In the genomic region with DNA sequence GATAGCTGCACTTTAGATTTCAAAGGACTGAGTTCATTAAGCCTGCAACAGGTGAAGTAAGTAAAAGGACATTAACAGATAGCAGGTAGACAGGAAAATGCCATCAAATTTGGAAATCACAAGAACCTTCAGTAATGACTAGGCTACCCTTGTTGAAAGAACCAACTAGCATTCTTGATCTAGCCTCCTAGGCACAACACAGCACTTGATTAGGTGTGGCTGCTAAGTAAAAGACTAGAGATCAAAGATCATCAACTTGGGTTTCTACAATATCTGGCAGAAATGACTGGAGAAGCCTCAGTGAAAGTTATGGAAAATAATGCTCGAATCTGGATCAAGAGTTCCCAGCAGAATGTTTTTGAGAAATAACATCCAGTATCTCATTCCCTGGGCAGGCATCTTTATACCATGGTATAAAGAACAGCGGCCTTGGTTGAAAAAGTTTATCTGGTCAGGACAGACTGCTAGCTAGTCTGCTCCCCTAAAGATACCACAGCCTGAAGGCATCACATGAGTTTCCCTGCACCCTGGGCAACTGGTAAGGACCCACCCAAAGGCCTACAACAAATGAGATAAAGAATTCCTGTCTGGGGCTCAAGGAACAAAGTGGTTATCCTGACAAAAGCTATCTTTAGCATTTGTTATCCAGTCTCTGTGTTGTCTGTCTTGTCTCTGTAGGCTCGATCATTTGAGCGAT, we compare ENCODE assay signal across 38 mouse cellular contexts. TPM values are rescaled to one million over a fixed set of nuclear protein-coding genes. Genes with fewer than 3 reads are reported as not detected.
A peak's percentile ranks its signal among the peaks of the same experiment; 100 is the strongest.
DNase-seq lines count a peak whose midpoint lies in the region; ATAC-seq and TF ChIP-seq lines count a peak whose summit lies in the region.
"Had no signal": no experiment of that assay in that cellular context is flagged by ENCODE, and none has a peak within 500 bp of the region (broad histone marks: within the 10 kb centered on the region; RNA-seq: fewer than 3 reads in every experiment).

No protein-coding gene starts in this region.

- no peak for TF ChIP-seq CTCF in kidney, adult 2 months (conservative IDR thresholded peaks at IDR 0.05; ENCODE audit: insufficient read depth, insufficient read length, low read depth, low read length)
- TF ChIP-seq CTCF in cerebellum, adult 2 months (IDR thresholded peaks at IDR 0.05; ENCODE audit: borderline replicate concordance, insufficient read depth, low read depth, low read length), result no peak

- peak; percentile 72 for ATAC-seq in common myeloid progenitor, adult 5-6 weeks (replicated peaks; ENCODE audit: low read depth, poor library complexity, severe bottlenecking)
- ATAC-seq in liver, embryonic 13.5 days (ENCODE audit: low read depth), result peak; percentile 100
- ATAC-seq in megakaryocyte-erythroid progenitor cell, adult 5-6 weeks (replicated peaks; ENCODE audit: low FRiP score, low TSS enrichment, poor library complexity, severe bottlenecking), result peak; percentile 99
- ATAC-seq: forebrain, embryonic 16.5 days; hindbrain, postnatal 0 days; intestine, embryonic 16.5 days; midbrain, embryonic 15.5 days had no signal

- DNase-seq in ZHBTc4 (ENCODE audit: low read depth, low spot score), result peak; percentile 35
- peak; percentile 51 for DNase-seq in liver, embryonic 13.5 days
- DNase-seq in kidney, adult 2 months, result no peak
- DNase-seq in cerebellum, adult 2 months, result no peak
- no peak for DNase-seq in adrenal gland, adult 2 months
- DNase-seq: adrenal gland, postnatal 25 days; B cell, adult 2 months; cerebellum, adult 11-12 months; cerebellum, postnatal 36 days; gastrocnemius, postnatal 10 days; kidney, postnatal 36 days; lung, embryonic 14.5 days; lung, postnatal 36 days; retina, postnatal 1 day had no signal

- peak overlapping the region; percentile 32 for H3K4me2 ChIP-seq in liver, embryonic 13.5 days
- H3K4me2 ChIP-seq: embryonic facial prominence, embryonic 15.5 days; limb, embryonic 13.5 days; lung, embryonic 14.5 days; midbrain, embryonic 15.5 days; neural tube, embryonic 13.5 days had no signal

- H3K27me3 ChIP-seq in liver, embryonic 13.5 days, result no peaks in the 10 kb centered on the region
- no peaks in the 10 kb centered on the region for H3K27me3 ChIP-seq in kidney, adult 2 months (replicated peaks; ENCODE audit: control insufficient read depth, insufficient read depth, low read length)
- no peaks in the 10 kb centered on the region for H3K27me3 ChIP-seq in cerebellum, adult 2 months (ENCODE audit: control insufficient read depth, insufficient read depth, low read length)
- H3K27me3 ChIP-seq: CH12.LX; embryonic facial prominence, embryonic 15.5 days; limb, embryonic 13.5 days; midbrain, embryonic 15.5 days; neural tube, embryonic 13.5 days had no signal

- H3K9ac ChIP-seq in liver, embryonic 13.5 days, result no peak overlapping the region
- H3K9ac ChIP-seq: embryonic facial prominence, embryonic 15.5 days; limb, embryonic 13.5 days; lung, embryonic 14.5 days; midbrain, embryonic 15.5 days; neural tube, embryonic 13.5 days had no signal

- 41% methylated on average over 4 of the region's 4 CpGs for WGBS in liver, embryonic 13.5 days (ENCODE audit: insufficient replicate concordance)
- 95% methylated on average over 4 of the region's 4 CpGs for WGBS in kidney, adult 2 months
- 93% methylated on average over 4 of the region's 4 CpGs for WGBS in cerebellum, adult 2 months

- H3K36me3 ChIP-seq in liver, embryonic 13.5 days, result no peaks in the 10 kb centered on the region
- no peaks in the 10 kb centered on the region; the same call in none of the 2 replicates for H3K36me3 ChIP-seq in kidney, adult 2 months (ENCODE audit: control insufficient read depth, insufficient read depth, low read length)
- H3K36me3 ChIP-seq: forebrain, embryonic 10.5 days; limb, embryonic 13.5 days; midbrain, embryonic 15.5 days; neural tube, embryonic 13.5 days had no signal

- H3K27ac ChIP-seq in liver, embryonic 13.5 days, result peak overlapping the region; percentile 66
- H3K27ac ChIP-seq in kidney, adult 2 months (ENCODE audit: insufficient read depth, low read depth, low read length), result no peak overlapping the region
- H3K27ac ChIP-seq in cerebellum, adult 2 months (ENCODE audit: insufficient read depth, low read length), result no peak overlapping the region
- H3K27ac ChIP-seq: embryonic facial prominence, embryonic 15.5 days; forebrain, embryonic 10.5 days; heart, embryonic 10.5 days; hindbrain, postnatal 0 days; limb, embryonic 13.5 days; midbrain, embryonic 15.5 days; neural tube, embryonic 13.5 days had no signal

- no peaks in the 10 kb centered on the region for H3K9me3 ChIP-seq in liver, embryonic 13.5 days (replicated peaks)
- H3K9me3 ChIP-seq: embryonic facial prominence, embryonic 15.5 days; forebrain, embryonic 10.5 days; heart, embryonic 10.5 days; limb, embryonic 13.5 days; midbrain, embryonic 15.5 days; neural tube, embryonic 13.5 days had no signal

- TF ChIP-seq POLR2A in kidney, adult 2 months (IDR thresholded peaks at IDR 0.05; ENCODE audit: low read depth, low read length), result no peak
- no peak for TF ChIP-seq POLR2A in cerebellum, adult 2 months (IDR thresholded peaks at IDR 0.05; ENCODE audit: borderline replicate concordance, insufficient read depth, low read length)

- H3K4me1 ChIP-seq in liver, embryonic 13.5 days (replicated peaks), result peaks cover 17% of the 10 kb centered on the region
- no peaks in the 10 kb centered on the region for H3K4me1 ChIP-seq in kidney, adult 2 months (ENCODE audit: control insufficient read depth, insufficient read depth, low read length)
- no peaks in the 10 kb centered on the region for H3K4me1 ChIP-seq in cerebellum, adult 2 months (ENCODE audit: control insufficient read depth, insufficient read depth, low read length)
- H3K4me1 ChIP-seq: embryonic facial prominence, embryonic 15.5 days; forebrain, embryonic 10.5 days; heart, embryonic 10.5 days; limb, embryonic 13.5 days; midbrain, embryonic 15.5 days; neural tube, embryonic 13.5 days had no signal

- no peak overlapping the region for H3K4me3 ChIP-seq in liver, embryonic 13.5 days (replicated peaks)
- no peak overlapping the region for H3K4me3 ChIP-seq in kidney, adult 2 months (ENCODE audit: insufficient read depth, low read depth, low read length)
- H3K4me3 ChIP-seq in cerebellum, adult 2 months (replicated peaks; ENCODE audit: insufficient read depth, low read depth, low read length), result no peak overlapping the region
- H3K4me3 ChIP-seq: embryonic facial prominence, embryonic 15.5 days; forebrain, embryonic 10.5 days; heart, embryonic 10.5 days; limb, embryonic 13.5 days; midbrain, embryonic 15.5 days; myocyte; neural tube, embryonic 13.5 days had no signal

RNA-seq across cellular contexts. Expression of a gene that starts 7.3 kb away (rescaled TPM):
- total RNA-seq in common myeloid progenitor, adult 5-6 weeks (2017), result 0.05 and 0.78 TPM in 2 replicates
- 0.02 TPM in 2 replicates for polyA plus RNA-seq in liver, embryonic 13.5 days (2015; fragmentation: Nextera tagmentation; extraction: Ambion mirVana)
- 0.15 TPM in 1 of 2 replicates, not detected in the other for total RNA-seq in megakaryocyte-erythroid progenitor cell, adult 5-6 weeks (2014; fragmentation: Nextera tagmentation)
- total RNA-seq in megakaryocyte-erythroid progenitor cell, adult 5-6 weeks (2017), result 0.19 and 0.33 TPM in 2 replicates
- 0.07 and 0.11 TPM in 2 replicates for polyA plus RNA-seq in kidney, adult 2 months (2012; rRNA removed)
- polyA plus RNA-seq in cerebellum, adult 2 months (2012; rRNA removed), result 0.20 and 0.24 TPM in 2 replicates
- total RNA-seq in adrenal gland, adult 2 months (2021), result under 1 TPM; 0.26 to 0.28 TPM
- 0.06 and 0.07 TPM in 2 replicates for polyA plus RNA-seq in adrenal gland, adult 2 months (2012; rRNA removed)
- total RNA-seq: left cerebral cortex, postnatal 25 days; MEL had no signal
- polyA plus RNA-seq: embryonic facial prominence, embryonic 15.5 days; forebrain, embryonic 10.5 days; forebrain, embryonic 16.5 days; lung, embryonic 14.5 days; midbrain, embryonic 15.5 days; myocyte; neural tube, embryonic 13.5 days had no signal

RNA-seq across cellular contexts. Expression of a gene that starts 26.7 kb away (rescaled TPM):
- 34.5 and 37.0 TPM in 2 replicates for total RNA-seq in common myeloid progenitor, adult 5-6 weeks (2017)
- polyA plus RNA-seq in liver, embryonic 13.5 days (2015; fragmentation: Nextera tagmentation; extraction: Ambion mirVana), result 8.5 and 9.3 TPM in 2 replicates
- total RNA-seq in megakaryocyte-erythroid progenitor cell, adult 5-6 weeks (2014; fragmentation: Nextera tagmentation), result 12.3 and 16.2 TPM in 2 replicates
- 19.6 and 21.5 TPM in 2 replicates for total RNA-seq in megakaryocyte-erythroid progenitor cell, adult 5-6 weeks (2017)
- 16.8 and 17.7 TPM in 2 replicates for polyA plus RNA-seq in kidney, adult 2 months (2012; rRNA removed)
- 8.1 and 8.4 TPM in 2 replicates for polyA plus RNA-seq in cerebellum, adult 2 months (2012; rRNA removed)
- total RNA-seq in adrenal gland, adult 2 months (2021), result 10 to 100 TPM; 38.3 to 56.7 TPM
- polyA plus RNA-seq in adrenal gland, adult 2 months (2012; rRNA removed), result 7.1 and 8.0 TPM in 2 replicates

RNA-seq across cellular contexts. Expression of a gene that starts 28.1 kb away (rescaled TPM):
- not detected in 2 replicates for total RNA-seq in common myeloid progenitor, adult 5-6 weeks (2017)
- polyA plus RNA-seq in liver, embryonic 13.5 days (2015; fragmentation: Nextera tagmentation; extraction: Ambion mirVana), result not detected in 2 replicates
- total RNA-seq in megakaryocyte-erythroid progenitor cell, adult 5-6 weeks (2014; fragmentation: Nextera tagmentation), result not detected in 2 replicates
- not detected in 2 replicates for total RNA-seq in megakaryocyte-erythroid progenitor cell, adult 5-6 weeks (2017)
- polyA plus RNA-seq in kidney, adult 2 months (2012; rRNA removed), result not detected in 2 replicates
- polyA plus RNA-seq in cerebellum, adult 2 months (2012; rRNA removed), result 0.06 and 0.18 TPM in 2 replicates
- total RNA-seq in adrenal gland, adult 2 months (2021), result not detected
- not detected in 2 replicates for polyA plus RNA-seq in adrenal gland, adult 2 months (2012; rRNA removed)
- total RNA-seq: adrenal gland, postnatal 25 days; CH12.LX; gastrocnemius, postnatal 10 days; granulocyte monocyte progenitor cell, adult 5-6 weeks; hindbrain, postnatal 0 days; left cerebral cortex, postnatal 25 days; MEL had no signal
- polyA plus RNA-seq: brain, embryonic 14.5 days; embryonic facial prominence, embryonic 15.5 days; forebrain, embryonic 10.5 days; forebrain, embryonic 16.5 days; heart, embryonic 10.5 days; heart, postnatal 0 days; hindbrain, embryonic 11.5 days; hindbrain, postnatal 0 days; intestine, embryonic 16.5 days; kidney, embryonic 14.5 days; limb, embryonic 13.5 days; lung, embryonic 14.5 days; midbrain, embryonic 15.5 days; myocyte; neural tube, embryonic 13.5 days; spleen, adult 2 months; stomach, embryonic 14.5 days; thymus, postnatal 0 days had no signal

RNA-seq across cellular contexts. Expression of a gene that starts 41.3 kb away (rescaled TPM):
- not detected in 2 replicates for total RNA-seq in common myeloid progenitor, adult 5-6 weeks (2017)
- polyA plus RNA-seq in liver, embryonic 13.5 days (2015; fragmentation: Nextera tagmentation; extraction: Ambion mirVana), result not detected in 2 replicates
- total RNA-seq in megakaryocyte-erythroid progenitor cell, adult 5-6 weeks (2014; fragmentation: Nextera tagmentation), result not detected in 2 replicates
- total RNA-seq in megakaryocyte-erythroid progenitor cell, adult 5-6 weeks (2017), result not detected in 2 replicates
- polyA plus RNA-seq in kidney, adult 2 months (2012; rRNA removed), result not detected in 2 replicates
- polyA plus RNA-seq in cerebellum, adult 2 months (2012; rRNA removed), result not detected in 2 replicates
- total RNA-seq in adrenal gland, adult 2 months (2021), result not detected
- not detected in 2 replicates for polyA plus RNA-seq in adrenal gland, adult 2 months (2012; rRNA removed)
- total RNA-seq: adrenal gland, postnatal 25 days; CH12.LX; gastrocnemius, postnatal 10 days; granulocyte monocyte progenitor cell, adult 5-6 weeks; hindbrain, postnatal 0 days; left cerebral cortex, postnatal 25 days; MEL had no signal
- polyA plus RNA-seq: brain, embryonic 14.5 days; embryonic facial prominence, embryonic 15.5 days; forebrain, embryonic 10.5 days; forebrain, embryonic 16.5 days; heart, embryonic 10.5 days; heart, postnatal 0 days; hindbrain, embryonic 11.5 days; hindbrain, postnatal 0 days; intestine, embryonic 16.5 days; kidney, embryonic 14.5 days; limb, embryonic 13.5 days; lung, embryonic 14.5 days; midbrain, embryonic 15.5 days; myocyte; neural tube, embryonic 13.5 days; spleen, adult 2 months; stomach, embryonic 14.5 days; thymus, postnatal 0 days; urinary bladder, adult 2 months had no signal

Comparison
In these comparisons a context has a peak if more than half of its experiments do, and no peak if none do; other contexts are left out.
1. DNase-seq: peak in ZHBTc4 (single experiment) and liver, embryonic 13.5 days (single experiment); none in kidney, adult 2 months (single experiment), cerebellum, adult 2 months (0 of 2) and adrenal gland, adult 2 months (single experiment).
2. Peak in every context shown above with its lines, with median percentiles within 50 percentile points of each other: ATAC-seq.